Mouse (Mus musculus) myocyte (in vitro differentiated cells): ENCODE results near the gene 4931414P19Rik.

ENCODE experiments used
- MYOD1 ChIP-seq, 3 experiments: IDR thresholded peaks; one replicate each; pipeline ENCODE4 v1.6.1; 2011; ENCODE audit warnings: control low read depth in 2 of 3, low read depth in 2 of 3, mild to moderate bottlenecking in 2 of 3, moderate library complexity in 1 of 3; ENCODE audit not compliant: insufficient read length in 2 of 3, control insufficient read depth in 1 of 3
- POLR2A ChIP-seq: IDR thresholded peaks from one replicate; pipeline ENCODE4 v1.6.1; 2011; ENCODE audit warnings: low read depth, mild to moderate bottlenecking, control low read depth, moderate library complexity; ENCODE audit not compliant: insufficient read length
- POLR2AphosphoS2 ChIP-seq: IDR thresholded peaks from one replicate; pipeline ENCODE4 v1.6.1; 2011; ENCODE audit warnings: low read depth, control low read depth; ENCODE audit not compliant: insufficient read length
- USF1 ChIP-seq: IDR thresholded peaks from one replicate; pipeline ENCODE4 v1.6.1; 2011; ENCODE audit warnings: low read depth, mild to moderate bottlenecking, control low read depth, moderate library complexity

DNA sequence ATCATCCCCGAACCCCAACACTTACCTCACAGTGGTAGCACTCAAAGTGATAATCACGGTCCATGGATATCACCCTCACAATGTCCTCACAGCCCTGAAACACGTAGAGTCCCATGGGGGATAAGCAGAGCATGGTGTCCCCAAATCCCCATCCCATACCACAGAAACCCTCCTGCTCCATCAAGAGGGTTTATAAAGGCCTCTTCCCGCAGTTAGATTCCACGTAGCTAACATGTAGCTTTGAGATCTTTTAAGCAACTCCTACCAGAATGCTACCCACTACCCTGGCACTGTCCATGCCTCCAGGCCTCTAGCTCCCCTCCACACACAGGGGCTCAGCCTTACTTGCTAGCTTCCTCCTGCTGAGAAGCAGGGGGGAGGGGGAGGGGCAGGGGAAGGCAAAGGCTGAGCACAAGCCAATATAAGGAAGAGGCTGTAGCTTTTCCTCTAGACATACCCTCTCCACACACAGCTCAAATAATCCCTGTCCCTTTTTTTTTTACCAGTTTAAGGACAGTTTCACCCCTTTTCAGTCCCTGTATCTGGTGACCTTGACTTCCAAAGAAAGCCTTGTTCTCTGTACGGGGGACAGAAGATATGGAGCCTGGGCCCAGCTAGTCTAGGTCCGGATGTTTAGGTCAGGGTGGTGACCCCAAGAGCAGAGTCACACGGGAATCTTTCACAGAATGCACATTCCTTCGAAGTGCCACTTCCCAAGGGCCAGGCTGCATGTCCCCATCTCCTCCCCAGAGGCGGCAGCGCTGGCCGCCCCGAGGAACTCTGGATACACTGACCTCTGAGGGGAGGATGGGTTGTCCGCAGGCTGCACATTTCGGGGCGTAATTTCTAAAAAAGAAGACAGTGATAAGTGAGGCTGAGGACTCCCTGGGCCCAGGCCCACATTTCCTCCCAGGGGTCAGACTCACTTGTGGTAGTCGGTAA is 36.1 kb downstream of the 4931414P19Rik start:
- TF ChIP-seq MYOD1 (IDR thresholded peaks at IDR 0.05; ENCODE audit: control insufficient read depth in 1 of 3, insufficient read length in 2 of 3, low read depth in 2 of 3), result no peak
- no peak for TF ChIP-seq POLR2AphosphoS2
- no peak for TF ChIP-seq USF1
- no peak for TF ChIP-seq POLR2A
